Mouse (Mus musculus) E14TG2a.4 (cell line): ENCODE measurements around the gene Pstpip1.

Experiments
- CTCF ChIP-seq: conservative IDR thresholded peaks from 2 replicates; pipeline ENCODE4 v1.5.1; 2014; ENCODE audit warnings: low read length
- POU5F1 ChIP-seq: IDR thresholded peaks from 2 replicates; pipeline ENCODE4 v1.6.1; 2014; ENCODE audit warnings: low read length, borderline replicate concordance

- TF ChIP-seq CTCF (no peak), POU5F1 (no peak)
Measured at GRCm38 (mm10) chr9:56122973-56123372, 33.2 kb downstream of the Pstpip1 start.
